Mouse (Mus musculus) gastrocnemius, postnatal 10 days (tissue): ENCODE data around the gene Gdf11. TPM values are rescaled to one million over a fixed set of nuclear protein-coding genes. Genes with fewer than 3 reads are reported as not detected.

Source experiments
- total RNA-seq, 2 experiments: library from RNA; stranded (reverse); gene quantifications; 2 replicates each; pipeline ENCODE4 v1.2.3; 2021

Gdf11 gene
- total RNA-seq, 2 experiments from 2014 or later = 8.2 to 9.5 TPM

Other genes with a start within 250 kb of the Gdf11 start
- under 1 TPM; 0.54 to 0.63 TPM for gene Ikzf4, start 245.7 kb downstream of the Gdf11 start, total RNA-seq
- 10 to 100 TPM in 1 of 2 experiments, 1 to 10 TPM in 1; 9.3 to 11.0 TPM for gene Suox, start 217.6 kb downstream of the Gdf11 start, total RNA-seq
- 10 to 100 TPM; 82.7 to 83.2 TPM for gene Rab5b, start 195.5 kb downstream of the Gdf11 start, total RNA-seq
- gene Pmel, start 187.5 kb downstream of the Gdf11 start, total RNA-seq = 1 to 10 TPM; 2.1 to 2.4 TPM
- 10 to 100 TPM; 14.0 to 18.8 TPM for gene Cdk2, start 186.7 kb downstream of the Gdf11 start, total RNA-seq
- 1 to 10 TPM; 7.1 to 8.8 TPM for gene Dgka, start 146.9 kb downstream of the Gdf11 start, total RNA-seq
- gene Pym1, start 143.8 kb downstream of the Gdf11 start, total RNA-seq = 10 to 100 TPM; 13.7 to 14.9 TPM
- 1 to 10 TPM; 2.8 to 3.8 TPM for gene Mmp19, start 100.8 kb downstream of the Gdf11 start, total RNA-seq
- gene Dnajc14, start 87.7 kb downstream of the Gdf11 start, total RNA-seq = 10 to 100 TPM; 28.9 to 34.6 TPM
- 10 to 100 TPM in 1 of 2 experiments, 1 to 10 TPM in 1; 7.4 to 10.8 TPM for gene Tmem198b, start 87.3 kb downstream of the Gdf11 start, total RNA-seq
- 10 to 100 TPM; 45.3 to 45.4 TPM for gene Sarnp, start 74.4 kb downstream of the Gdf11 start, total RNA-seq
- gene Ormdl2, start 70.1 kb downstream of the Gdf11 start, total RNA-seq = 1 to 10 TPM; 7.5 to 8.8 TPM
- 100 to 1,000 TPM; 198 to 258 TPM for gene Cd63, start 9.3 kb upstream of the Gdf11 start, total RNA-seq
- gene Rdh5, start 31.2 kb upstream of the Gdf11 start, total RNA-seq = 10 to 100 TPM in 1 of 2 experiments, 1 to 10 TPM in 1; 8.2 to 12.5 TPM
- gene Bloc1s1, start 32.3 kb upstream of the Gdf11 start, total RNA-seq = 100 to 1,000 TPM; 201 to 210 TPM
- gene Itga7, start 42.1 kb upstream of the Gdf11 start, total RNA-seq = 100 to 1,000 TPM; 125 to 127 TPM
- gene Mettl7b, start 69.3 kb upstream of the Gdf11 start, total RNA-seq = under 1 TPM in 1 of 2 experiments, not detected in 1; 0.19 TPM
- not detected for gene Olfr9, start 97.7 kb upstream of the Gdf11 start, total RNA-seq
- gene Olfr763, start 119.1 kb upstream of the Gdf11 start, total RNA-seq = not detected
- gene Olfr764-ps1, start 148.2 kb upstream of the Gdf11 start, total RNA-seq = not detected
- gene Olfr765, start 158.3 kb upstream of the Gdf11 start, total RNA-seq = not detected
- gene Olfr766-ps1, start 177.3 kb upstream of the Gdf11 start, total RNA-seq = not detected
- gene Olfr767, start 191.2 kb upstream of the Gdf11 start, total RNA-seq = not detected
- not detected for gene Olfr768, start 207.7 kb upstream of the Gdf11 start, total RNA-seq
- gene Olfr769, start 226.1 kb upstream of the Gdf11 start, total RNA-seq = not detected
- gene Olfr770, start 247.3 kb upstream of the Gdf11 start, total RNA-seq = not detected